17 mouse cellular contexts compared by ENCODE assay signal in genomic region chr1:151861334-151861995, GRCm38 (mm10).
DNase-seq lines count a peak whose midpoint lies in the region; ATAC-seq and TF ChIP-seq lines count a peak whose summit lies in the region.
"Had no signal": no experiment of that assay in that cellular context is flagged by ENCODE, and none has a peak within 500 bp of the region (broad histone marks: within the 10 kb centered on the region; RNA-seq: fewer than 3 reads in every experiment).

No protein-coding gene starts in this region.

- H3K4me2 ChIP-seq in hindbrain, postnatal 0 days (ENCODE audit: low read depth, low read length) = no peak overlapping the region
- no peak overlapping the region for H3K4me2 ChIP-seq in hindbrain, embryonic 12.5 days (replicated peaks)
- H3K4me2 ChIP-seq in lung, postnatal 0 days (replicated peaks; ENCODE audit: low read depth, low read length) = no peak overlapping the region
- H3K4me2 ChIP-seq: forebrain, embryonic 13.5 days; limb, embryonic 12.5 days; midbrain, embryonic 12.5 days had no signal

- no peak for DNase-seq in hindbrain, postnatal 0 days (ENCODE audit: low spot score)
- peak; percentile 21 for DNase-seq in lung, postnatal 0 days (ENCODE audit: low spot score)
- no peak for DNase-seq in lung, postnatal 10 days
- DNase-seq in ES-CJ7 (ENCODE audit: low read depth, low spot score) = peak; percentile 75
- DNase-seq in cerebellum, adult 9-10 months = no peak
- DNase-seq: adrenal gland, adult 2 months; cerebellum, postnatal 25 days; heart, postnatal 14 days; kidney, postnatal 10 days; lung, postnatal 14 days had no signal

- no peaks in the 10 kb centered on the region for H3K27me3 ChIP-seq in hindbrain, postnatal 0 days (ENCODE audit: insufficient read depth, low read length)
- H3K27me3 ChIP-seq in hindbrain, embryonic 12.5 days = no peaks in the 10 kb centered on the region
- no peaks in the 10 kb centered on the region for H3K27me3 ChIP-seq in lung, postnatal 0 days (replicated peaks; ENCODE audit: insufficient read depth, low read length)
- H3K27me3 ChIP-seq: forebrain, embryonic 13.5 days; limb, embryonic 12.5 days; midbrain, embryonic 12.5 days had no signal

- no peak for TF ChIP-seq EP300 in lung, postnatal 0 days (IDR thresholded peaks at IDR 0.05)

- H3K4me3 ChIP-seq in hindbrain, postnatal 0 days (ENCODE audit: low read length) = no peak overlapping the region
- H3K4me3 ChIP-seq in hindbrain, embryonic 12.5 days = no peak overlapping the region
- no peak overlapping the region for H3K4me3 ChIP-seq in lung, postnatal 0 days (ENCODE audit: low read depth, low read length)
- H3K4me3 ChIP-seq: forebrain, embryonic 13.5 days; limb, embryonic 12.5 days; midbrain, embryonic 12.5 days had no signal

- H3K9me3 ChIP-seq in hindbrain, postnatal 0 days (ENCODE audit: low read length) = no peaks in the 10 kb centered on the region
- no peaks in the 10 kb centered on the region for H3K9me3 ChIP-seq in hindbrain, embryonic 12.5 days (replicated peaks)
- no peaks in the 10 kb centered on the region for H3K9me3 ChIP-seq in lung, postnatal 0 days (ENCODE audit: low read length)
- H3K9me3 ChIP-seq: forebrain, embryonic 13.5 days; limb, embryonic 12.5 days; midbrain, embryonic 12.5 days had no signal

- H3K4me1 ChIP-seq in hindbrain, postnatal 0 days (ENCODE audit: insufficient read depth, low read length) = no peaks in the 10 kb centered on the region
- 0 out of 2 replicates have a peak, but pooled peaks cover 3% of the 10 kb centered on the region for H3K4me1 ChIP-seq in hindbrain, embryonic 12.5 days
- H3K4me1 ChIP-seq in lung, postnatal 0 days (ENCODE audit: insufficient read depth, low read depth, low read length) = no peaks in the 10 kb centered on the region; the same call in 1 of the 2 replicates
- H3K4me1 ChIP-seq: forebrain, embryonic 13.5 days; midbrain, embryonic 12.5 days had no signal

- H3K27ac ChIP-seq in hindbrain, postnatal 0 days = no peak overlapping the region
- H3K27ac ChIP-seq in hindbrain, embryonic 12.5 days = no peak overlapping the region
- no peak overlapping the region for H3K27ac ChIP-seq in lung, postnatal 0 days (ENCODE audit: low read length)
- H3K27ac ChIP-seq: forebrain, embryonic 13.5 days; limb, embryonic 12.5 days; midbrain, embryonic 12.5 days had no signal

- WGBS in hindbrain, postnatal 0 days = 69% methylated on average over 20 of the region's 20 CpGs
- 69% methylated on average over 20 of the region's 20 CpGs for WGBS in hindbrain, embryonic 12.5 days
- WGBS in lung, postnatal 0 days = 55% methylated on average over 20 of the region's 20 CpGs

- no peaks in the 10 kb centered on the region for H3K36me3 ChIP-seq in hindbrain, postnatal 0 days (ENCODE audit: insufficient read depth, low read length)
- no peaks in the 10 kb centered on the region for H3K36me3 ChIP-seq in hindbrain, embryonic 12.5 days
- H3K36me3 ChIP-seq in lung, postnatal 0 days (ENCODE audit: insufficient read depth, low read length) = no peaks in the 10 kb centered on the region
- H3K36me3 ChIP-seq: limb, embryonic 12.5 days; midbrain, embryonic 12.5 days had no signal

- ATAC-seq in hindbrain, postnatal 0 days = no peak
- ATAC-seq in hindbrain, embryonic 12.5 days (ENCODE audit: low FRiP score) = no peak
- ATAC-seq in lung, postnatal 0 days = no peak
- peak; percentile 37; the same call in 1 of the 2 replicates for ATAC-seq in megakaryocyte progenitor cell, adult 5-6 weeks (replicated peaks; ENCODE audit: poor library complexity)
- ATAC-seq in monocyte, adult 5-6 weeks (replicated peaks; ENCODE audit: insufficient number of reproducible peaks, low FRiP score, low TSS enrichment, poor library complexity, severe bottlenecking) = no peak
- ATAC-seq: forebrain, embryonic 13.5 days; hindbrain, embryonic 16.5 days had no signal

- TF ChIP-seq CTCF in hindbrain, postnatal 0 days (IDR thresholded peaks at IDR 0.05; ENCODE audit: low read depth) = peak; percentile 35
- peak; percentile 58 for TF ChIP-seq CTCF in lung, postnatal 0 days (IDR thresholded peaks at IDR 0.05)

- H3K9ac ChIP-seq in hindbrain, postnatal 0 days (replicated peaks; ENCODE audit: low read length) = no peak overlapping the region
- H3K9ac ChIP-seq in hindbrain, embryonic 12.5 days = no peak overlapping the region
- no peak overlapping the region for H3K9ac ChIP-seq in lung, postnatal 0 days (replicated peaks; ENCODE audit: low read depth)
- H3K9ac ChIP-seq: forebrain, embryonic 13.5 days; limb, embryonic 12.5 days; midbrain, embryonic 12.5 days had no signal

Comparison
In these comparisons a context has a peak if more than half of its experiments do, and no peak if none do; other contexts are left out.
1. DNase-seq: peak in lung, postnatal 0 days (single experiment) and ES-CJ7 (single experiment); none in hindbrain, postnatal 0 days (single experiment), lung, postnatal 10 days (single experiment) and cerebellum, adult 9-10 months (single experiment).